Mouse (Mus musculus): ENCODE measurements around the gene Tubgcp3.
"Not testable (repeated sequence)": the region's sequence is repeated elsewhere in the genome, so short reads cannot be mapped to it uniquely, and the experiment has no call there.

Tubgcp3 gene

DNA sequence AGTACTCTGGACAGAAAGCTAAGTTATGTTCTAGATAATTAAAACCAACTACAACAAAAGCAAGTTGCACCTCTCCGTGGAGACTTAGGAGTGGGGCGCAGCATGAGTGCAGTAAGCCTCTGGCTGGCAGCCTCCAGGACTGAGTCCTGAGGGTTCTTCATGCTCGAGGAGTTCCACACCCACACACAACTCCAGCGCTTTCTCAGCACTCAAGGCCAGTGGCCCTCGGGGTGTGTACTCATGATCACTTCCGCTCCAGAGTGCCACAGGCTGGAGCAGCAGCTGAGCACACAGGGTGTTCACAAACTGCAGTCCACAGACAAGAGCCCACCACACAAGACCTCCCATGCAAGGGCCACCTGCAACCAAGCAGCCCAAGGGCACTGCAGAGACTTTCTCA is 30.5 kb downstream of the Tubgcp3 start:
- no peak for DNase-seq (ENCODE audit: extremely low spot score)

DNA sequence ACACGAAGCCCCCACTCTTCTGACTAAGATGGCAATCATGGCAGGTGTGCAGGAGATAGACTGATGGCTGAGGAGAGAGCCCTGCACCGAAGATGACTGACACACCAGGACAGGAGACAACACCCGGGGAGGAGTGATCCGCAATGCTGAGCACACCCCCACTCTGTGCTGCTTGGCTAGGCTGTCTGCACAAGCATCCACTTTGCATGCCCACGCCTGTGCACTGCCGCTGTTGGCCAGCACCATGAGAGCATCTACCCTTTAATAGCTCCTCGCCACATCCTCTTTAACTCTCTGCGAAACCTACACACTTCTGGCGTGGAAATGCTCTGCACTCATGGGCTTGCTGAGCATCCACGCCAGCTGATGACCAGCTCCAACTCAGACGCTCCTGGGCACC is 33.6 kb downstream of the Tubgcp3 start:
- DNase-seq (ENCODE audit: extremely low spot score) = no peak

GRCm38 (mm10) chr8:12635366-12635765 is 36.7 kb downstream of the Tubgcp3 start:
- no peak for DNase-seq (ENCODE audit: extremely low spot score)

DNA sequence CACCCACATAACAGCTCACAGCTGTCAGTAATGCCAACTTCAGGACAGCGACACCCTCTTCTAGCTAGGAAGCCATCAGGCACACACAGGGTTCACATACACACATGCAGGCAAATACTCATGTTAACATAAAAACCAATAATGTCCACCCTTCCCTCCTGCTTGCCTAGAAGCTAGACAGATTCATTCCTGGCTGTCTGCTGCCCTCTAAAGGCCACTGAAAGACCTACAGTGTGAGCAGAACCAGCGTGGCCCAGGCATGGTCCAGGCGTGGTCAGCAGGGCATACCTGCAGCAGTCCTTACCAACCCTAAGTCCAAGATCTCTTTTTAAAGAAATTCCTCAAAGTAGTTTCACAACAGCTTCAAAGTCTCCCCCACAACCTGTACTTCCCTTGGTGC is 43.0 kb downstream of the Tubgcp3 start:
- peak; percentile 48 for DNase-seq (ENCODE audit: extremely low spot score)

GRCm38 (mm10) chr8:12625890-12626289 is 46.2 kb downstream of the Tubgcp3 start:
- no peak for DNase-seq (ENCODE audit: extremely low spot score)

DNA sequence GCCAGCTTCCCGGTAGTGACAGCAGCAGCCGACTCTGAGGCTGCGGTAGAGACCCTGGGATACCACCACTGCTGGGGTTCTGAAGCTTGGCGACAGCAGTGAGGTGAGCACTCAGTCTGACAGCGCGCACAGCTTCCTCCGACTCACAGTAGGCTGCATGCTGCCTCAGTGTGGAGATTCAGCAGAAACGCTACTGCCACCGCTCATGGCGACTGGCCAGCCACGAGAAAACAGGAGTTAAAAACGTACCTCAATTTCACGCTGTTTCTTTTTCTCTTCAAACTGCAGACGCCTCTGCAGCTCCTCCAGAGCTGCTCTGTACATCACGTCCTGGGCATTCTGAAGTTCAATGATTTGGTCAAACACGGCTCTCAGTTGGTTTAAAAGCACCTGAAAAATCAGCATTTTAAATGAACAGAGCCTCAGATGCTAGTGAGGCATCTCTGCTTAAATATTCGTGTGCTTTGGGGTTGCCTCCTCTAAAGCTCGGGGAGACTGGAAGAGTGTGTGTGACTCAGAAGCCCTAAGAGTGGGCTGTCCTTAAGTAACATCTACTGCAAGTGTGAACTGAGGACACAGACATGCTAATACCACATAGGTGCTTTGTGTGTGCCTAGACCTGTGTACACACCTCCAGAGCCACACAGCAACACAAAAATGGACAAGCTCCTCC is 50.4 kb downstream of the Tubgcp3 start:
- DNase-seq (ENCODE audit: extremely low spot score) = no peak

DNA sequence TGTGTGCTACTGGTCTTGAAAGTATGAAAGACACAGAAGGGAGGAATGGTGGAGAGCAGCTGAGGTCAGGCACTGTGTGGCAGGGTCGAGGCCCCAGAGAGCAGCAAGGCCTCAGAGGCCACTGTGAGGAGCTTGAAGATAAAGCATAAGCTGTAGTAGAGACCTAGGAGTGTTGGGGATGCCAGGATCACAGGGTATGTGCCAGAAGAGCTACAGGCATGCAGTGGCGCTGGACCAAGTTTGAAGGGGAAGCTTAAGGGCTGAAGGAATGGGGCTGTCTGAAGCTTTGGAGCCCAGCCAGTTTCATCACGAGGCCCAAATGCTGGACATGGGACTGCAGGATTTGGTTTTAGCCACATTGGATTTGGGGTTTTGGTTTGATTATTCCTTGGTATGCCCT is 54.7 kb downstream of the Tubgcp3 start:
- DNase-seq (ENCODE audit: extremely low spot score) = not testable (repeated sequence)

DNA sequence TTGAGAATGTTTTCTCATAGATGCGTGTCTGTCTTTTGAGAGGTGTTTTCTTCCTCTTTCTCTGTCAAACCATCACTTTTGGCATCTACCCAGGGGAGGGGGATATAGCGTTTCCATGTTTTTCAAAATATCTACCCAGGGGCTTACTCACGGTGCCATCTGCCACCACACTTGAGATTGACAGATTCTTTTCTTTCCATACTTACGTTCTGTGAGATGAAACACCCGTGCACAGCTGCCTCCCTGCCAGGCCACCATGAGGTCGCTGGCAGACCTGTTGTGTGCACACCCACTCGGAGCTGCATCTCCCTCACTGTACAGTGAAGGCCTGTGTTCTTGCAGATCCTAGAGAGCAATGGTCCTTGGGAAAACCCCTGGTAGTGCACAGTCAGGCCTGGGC is 58.8 kb downstream of the Tubgcp3 start:
- DNase-seq (ENCODE audit: extremely low spot score) = no peak

GRCm38 (mm10) chr8:12609752-12610449 is 62.1 kb downstream of the Tubgcp3 start:
- DNase-seq (ENCODE audit: extremely low spot score) = no peak

DNA sequence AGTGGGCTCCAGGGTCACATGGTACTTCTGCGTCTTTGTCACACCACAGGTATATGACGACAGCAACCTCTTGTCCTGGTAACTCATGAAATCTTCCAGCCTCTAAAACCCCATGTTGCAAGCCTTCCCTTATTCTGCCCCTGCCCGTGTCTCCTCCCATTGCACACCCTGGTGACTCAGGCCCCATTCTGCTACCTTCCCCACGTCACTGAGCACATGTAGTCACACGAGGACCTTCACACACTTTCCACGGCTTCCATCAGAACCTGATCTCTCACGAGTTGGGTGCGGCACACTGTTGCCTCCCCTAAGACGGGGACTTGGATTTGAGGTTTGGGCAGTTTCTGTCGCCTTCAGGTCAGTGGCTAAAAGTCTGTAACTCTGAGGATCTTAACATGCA is 63.2 kb downstream of the Tubgcp3 start:
- DNase-seq (ENCODE audit: extremely low spot score) = no peak

DNA sequence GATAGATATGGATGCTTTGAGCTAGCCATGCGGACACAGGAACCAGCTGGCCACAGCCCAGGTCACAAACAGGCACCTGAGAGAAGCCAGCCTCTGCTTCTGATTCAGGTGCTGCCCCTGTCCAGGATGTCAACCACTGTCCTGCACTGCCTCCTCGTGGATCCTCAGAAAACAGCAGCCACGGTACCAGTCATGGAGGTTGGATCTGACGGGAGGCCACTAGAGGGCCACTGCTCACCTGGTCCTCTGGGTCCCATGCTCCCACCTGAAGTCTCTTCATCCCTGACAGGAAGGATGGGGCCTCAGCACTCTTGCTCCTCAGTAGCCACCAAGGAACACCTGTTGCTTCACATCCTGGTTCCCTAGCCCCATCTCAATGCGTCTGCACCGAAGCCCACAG is 64.8 kb downstream of the Tubgcp3 start:
- DNase-seq (ENCODE audit: extremely low spot score) = peak; percentile 86

DNA sequence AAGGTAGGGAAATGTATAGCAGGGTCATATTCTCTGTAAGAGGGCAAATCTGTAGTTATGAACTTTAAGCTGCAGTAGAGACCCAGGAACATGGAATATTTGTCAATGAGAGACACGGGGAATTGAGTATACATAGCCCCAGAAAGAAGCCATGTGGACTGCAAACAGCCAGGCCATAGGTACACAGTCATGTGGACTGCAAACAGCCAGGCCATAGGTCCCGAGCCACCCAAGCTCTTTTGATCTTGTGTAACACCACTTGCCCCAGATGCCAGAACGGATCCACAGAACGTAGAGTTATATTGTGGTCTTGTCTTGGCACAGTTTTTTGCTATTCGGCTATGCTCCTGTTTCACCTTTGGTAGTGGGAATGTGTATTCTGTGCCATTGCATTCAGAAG is 88.3 kb downstream of the Tubgcp3 start:
- no peak for DNase-seq (ENCODE audit: extremely low spot score)

DNA sequence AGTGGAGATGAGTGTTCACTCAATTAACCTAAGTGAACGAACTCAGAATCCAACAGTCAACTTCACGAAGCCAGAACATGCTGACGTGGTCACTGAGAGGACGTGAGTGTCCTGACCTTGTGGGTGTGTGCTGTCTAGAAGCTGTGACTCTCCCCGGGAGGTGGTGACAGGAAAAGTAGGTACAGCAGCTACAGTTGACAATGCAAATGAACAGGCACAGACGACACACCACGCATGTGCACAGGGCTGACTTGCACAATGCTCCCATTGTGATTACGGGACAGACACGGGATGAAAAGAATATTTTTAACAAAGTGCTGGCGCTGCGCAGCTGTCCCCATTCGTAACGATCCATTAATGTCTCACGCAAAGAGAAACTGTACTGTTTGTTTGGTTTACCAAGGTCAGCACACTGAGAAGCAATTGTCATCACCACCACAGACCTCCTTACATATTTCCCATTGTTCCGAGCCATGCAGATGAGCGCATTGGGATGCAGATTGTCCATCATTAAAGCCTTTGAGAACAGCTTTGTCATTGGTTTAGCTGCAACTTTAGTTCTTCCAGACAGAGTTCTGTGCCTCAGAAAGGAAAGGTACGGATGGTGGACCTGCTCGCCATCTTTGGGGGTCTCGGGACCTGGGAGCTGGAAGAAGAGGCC is 92.6 kb downstream of the Tubgcp3 start:
- DNase-seq (ENCODE audit: extremely low spot score) = not testable (repeated sequence)

DNA sequence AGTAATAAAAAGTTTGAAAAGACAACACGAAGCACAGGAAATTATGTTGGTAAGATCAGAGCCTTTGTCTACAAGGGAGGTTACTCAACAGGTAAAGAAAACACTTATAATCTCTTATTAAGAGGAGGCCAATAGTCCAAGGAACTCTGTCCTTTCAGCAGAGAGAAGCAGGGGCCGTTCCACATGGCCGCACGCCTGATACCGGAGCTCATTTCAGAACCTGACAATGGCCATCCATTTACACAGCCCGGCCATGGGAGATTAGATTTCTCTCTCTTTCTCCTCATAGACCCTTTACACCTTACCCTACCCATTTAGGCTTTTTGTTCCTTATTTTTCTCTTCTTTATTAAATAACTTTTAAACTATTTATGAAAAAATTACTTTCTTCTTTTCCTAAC is 95.3 kb downstream of the Tubgcp3 start:
- DNase-seq (ENCODE audit: extremely low spot score) = no peak

DNA sequence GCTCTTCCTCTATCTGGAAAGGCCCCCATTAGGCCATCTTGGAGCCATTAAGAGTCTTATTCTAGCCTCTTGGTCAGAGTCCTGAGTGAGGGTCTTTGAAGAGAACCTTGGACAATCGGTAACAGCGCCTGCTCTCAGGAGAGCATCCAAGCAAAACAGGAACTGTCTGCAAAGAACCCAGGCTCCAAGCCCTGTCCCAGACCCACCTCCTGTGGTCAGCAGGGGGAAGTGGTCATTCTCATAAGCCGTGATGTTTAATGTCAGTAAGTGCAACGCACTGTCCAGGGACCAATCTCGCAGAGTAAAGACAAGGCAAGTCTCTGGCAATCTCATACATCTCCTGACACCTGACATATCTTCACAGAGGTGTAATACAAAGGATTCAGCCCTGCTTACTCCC is 96.0 kb downstream of the Tubgcp3 start:
- no peak for DNase-seq (ENCODE audit: extremely low spot score)

DNA sequence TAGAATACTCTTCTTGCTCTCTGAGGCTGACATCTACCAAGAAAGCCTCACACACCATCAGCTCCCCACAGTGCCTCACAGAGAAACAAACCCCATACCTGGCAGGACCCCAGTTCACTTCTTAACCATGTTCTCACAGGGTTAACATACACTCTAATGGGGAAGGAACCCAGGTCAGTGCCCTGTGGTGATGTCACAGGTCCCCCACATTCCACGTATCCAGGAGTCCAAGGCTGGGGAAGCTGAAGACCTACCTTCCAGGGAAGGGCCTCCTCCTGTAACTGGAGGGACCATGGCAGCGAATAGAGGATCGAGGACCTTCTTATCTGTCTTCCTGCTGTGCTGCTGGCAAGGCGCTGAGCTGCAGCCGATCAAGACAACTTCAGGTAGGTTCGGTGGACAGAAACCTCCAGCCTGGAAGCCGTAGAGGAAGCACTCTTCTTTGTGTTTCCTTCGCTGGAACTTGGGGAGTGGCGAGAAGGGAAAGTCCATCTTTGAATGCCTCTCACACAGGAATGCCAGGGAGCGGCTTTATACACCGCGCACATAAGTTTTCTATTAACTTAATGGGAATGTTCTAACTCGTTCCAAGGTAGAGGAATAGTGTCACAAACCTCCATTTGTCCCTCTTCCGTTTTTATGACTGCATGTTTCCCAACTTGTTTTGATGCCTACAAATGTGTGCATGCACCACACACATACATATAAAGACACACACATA is 99.1 kb downstream of the Tubgcp3 start, which contains the start of gene Spaca7:
Gene Spaca7 (plus strand): TSS at position 216 of the 721 bp plus-strand sequence.
- no peak for DNase-seq (ENCODE audit: extremely low spot score)

- no peak for DNase-seq (ENCODE audit: extremely low spot score)
These were observed 105.5 kb downstream of the Tubgcp3 start for GRCm38 (mm10) chr8:12566509-12566908.

DNA sequence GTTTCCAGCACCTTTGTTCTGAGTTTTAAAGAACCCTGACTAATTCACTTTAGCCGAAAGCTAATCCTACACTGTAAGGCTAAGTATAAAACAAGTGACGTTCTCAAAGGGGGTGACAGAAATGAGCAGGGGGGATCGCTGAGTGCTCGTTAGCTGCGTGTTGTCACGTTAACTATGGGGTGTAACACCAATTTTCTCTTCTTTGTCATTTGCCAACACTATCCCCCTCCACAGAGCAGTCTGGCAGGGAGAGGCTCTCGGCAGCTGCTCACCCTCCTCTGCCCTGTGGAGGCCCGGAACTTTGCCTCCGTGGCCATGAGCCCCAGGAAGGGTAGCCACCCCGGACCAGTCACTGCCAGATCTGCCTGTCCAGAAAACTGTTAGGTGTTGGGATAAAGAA is 106.6 kb downstream of the Tubgcp3 start:
- DNase-seq (ENCODE audit: extremely low spot score) = no peak

DNA sequence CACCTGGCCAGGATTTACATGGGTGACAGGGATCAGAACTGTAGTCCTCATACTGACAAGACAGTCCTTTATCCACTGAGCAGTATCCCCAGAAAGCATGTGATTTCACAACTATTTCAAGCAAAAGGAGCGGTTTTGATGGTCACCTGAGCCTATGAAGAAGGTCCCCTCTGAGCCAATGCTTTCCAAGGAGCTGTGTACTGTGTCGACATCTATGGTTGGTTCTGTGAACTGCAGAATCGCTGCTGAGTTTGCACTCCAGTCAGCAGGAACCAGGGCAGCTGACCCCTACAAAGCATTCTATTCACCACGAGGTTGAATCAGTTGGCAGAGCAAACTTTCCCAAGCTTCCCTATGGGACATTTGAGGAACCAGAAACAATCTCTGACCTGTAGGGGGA is 107.7 kb downstream of the Tubgcp3 start:
- peak; percentile 61 for DNase-seq (ENCODE audit: extremely low spot score)
